ENCODE assay signal across 8 mouse cellular contexts in the genomic region with DNA sequence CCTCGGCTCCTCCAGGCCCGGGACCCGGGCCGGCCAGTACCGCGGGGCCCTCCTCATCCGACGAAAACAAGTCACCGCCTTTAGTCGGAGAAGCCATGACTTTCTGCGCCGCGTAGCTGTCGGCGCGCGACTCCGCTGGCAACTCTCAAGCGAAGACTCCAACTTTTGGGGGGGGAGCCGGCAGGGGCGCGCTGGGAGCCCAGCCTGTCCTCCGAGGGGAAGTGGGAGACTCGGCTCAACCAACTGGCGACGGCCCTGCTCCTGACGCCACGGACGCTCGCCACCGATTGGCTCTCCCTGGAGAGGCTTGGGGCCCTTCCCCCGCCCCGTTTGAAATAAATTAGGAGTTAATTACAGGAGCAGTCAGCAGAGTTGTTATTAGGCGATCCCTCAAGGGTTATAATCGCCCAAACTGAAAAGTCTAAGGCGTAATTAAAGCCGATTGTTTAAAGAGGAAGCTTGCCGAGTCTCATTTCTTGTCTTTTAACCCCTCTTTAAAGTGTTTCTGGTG. TPM values are rescaled to one million over a fixed set of nuclear protein-coding genes. Genes with fewer than 3 reads are reported as not detected.
A peak's percentile ranks its signal among the peaks of the same experiment; 100 is the strongest.
DNase-seq lines count a peak whose midpoint lies in the region; ATAC-seq lines count a peak whose summit lies in the region.

Gene Msx2, minus strand, starts transcription at position 461 of the 511 bp plus-strand sequence.

- no peaks in the 10 kb centered on the region for H3K9me3 ChIP-seq in forebrain, embryonic 15.5 days
- no peaks in the 10 kb centered on the region for H3K9me3 ChIP-seq in hindbrain, embryonic 10.5 days
- no peaks in the 10 kb centered on the region for H3K9me3 ChIP-seq in stomach, embryonic 16.5 days (replicated peaks; ENCODE audit: control insufficient read depth, low read length)

- peak within 1 kb of the TSS; percentile 42 for H3K4me3 ChIP-seq in forebrain, embryonic 15.5 days
- peak within 1 kb of the TSS; percentile 59 for H3K4me3 ChIP-seq in hindbrain, embryonic 10.5 days
- peak within 1 kb of the TSS; percentile 54 for H3K4me3 ChIP-seq in stomach, embryonic 16.5 days (replicated peaks; ENCODE audit: low read length)

- H3K27me3 ChIP-seq in forebrain, embryonic 15.5 days: peaks cover 97% of the 10 kb centered on the region
- peaks cover 100% of the 10 kb centered on the region for H3K27me3 ChIP-seq in hindbrain, embryonic 10.5 days (ENCODE audit: insufficient read depth, poor library complexity, severe bottlenecking)
- peaks cover 85% of the 10 kb centered on the region for H3K27me3 ChIP-seq in stomach, embryonic 16.5 days (ENCODE audit: control insufficient read depth, insufficient read depth, low read length)

- no peaks in the 10 kb centered on the region for H3K36me3 ChIP-seq in forebrain, embryonic 15.5 days
- peaks cover 5% of the 10 kb centered on the region; the same call in 1 of the 2 replicates for H3K36me3 ChIP-seq in hindbrain, embryonic 10.5 days
- H3K36me3 ChIP-seq in stomach, embryonic 16.5 days (ENCODE audit: control insufficient read depth, insufficient read depth, low read length): no peaks in the 10 kb centered on the region

- 0 out of 2 replicates have a peak within 1 kb of the TSS, but pooled peaks have one; percentile 32 for H3K9ac ChIP-seq in forebrain, embryonic 15.5 days (replicated peaks)
- peak within 1 kb of the TSS; percentile 71 for H3K9ac ChIP-seq in stomach, embryonic 16.5 days (ENCODE audit: low read length)

- peak; percentile 89 for DNase-seq in ZHBTc4 (ENCODE audit: low read depth, low spot score)
- DNase-seq in cerebellum, adult 18-20 months: peak; percentile 30 to 46
- peak; percentile 90 for DNase-seq in hindbrain, embryonic 10.5 days (ENCODE audit: low spot score)
- peak; percentile 45 to 75 for DNase-seq in layer of hippocampus, postnatal 10 days (ENCODE audit: low spot score in 2 of 2)
- DNase-seq in lung, postnatal 36 days: peak; percentile 16
- no peak for DNase-seq in spleen, postnatal 36 days (ENCODE audit: low spot score in 2 of 2)

- H3K4me1 ChIP-seq in forebrain, embryonic 15.5 days: peaks cover 24% of the 10 kb centered on the region
- H3K4me1 ChIP-seq in hindbrain, embryonic 10.5 days (replicated peaks): peaks cover 65% of the 10 kb centered on the region
- H3K4me1 ChIP-seq in stomach, embryonic 16.5 days (ENCODE audit: control insufficient read depth, insufficient read depth, low read length): peaks cover 11% of the 10 kb centered on the region

- peak; percentile 97 for ATAC-seq in forebrain, embryonic 15.5 days (replicated peaks)
- peak; percentile 78 for ATAC-seq in stomach, embryonic 16.5 days (ENCODE audit: insufficient read depth, low FRiP score)

- under 1% methylated on average over 38 of the region's 38 CpGs for WGBS in forebrain, embryonic 15.5 days
- WGBS in hindbrain, embryonic 10.5 days: under 1% methylated on average over 38 of the region's 38 CpGs
- under 1% methylated on average over 38 of the region's 38 CpGs for WGBS in stomach, embryonic 16.5 days

- H3K27ac ChIP-seq in forebrain, embryonic 15.5 days (replicated peaks): no peak within 1 kb of the TSS
- H3K27ac ChIP-seq in hindbrain, embryonic 10.5 days: peak within 1 kb of the TSS; percentile 87
- no peak within 1 kb of the TSS for H3K27ac ChIP-seq in stomach, embryonic 16.5 days (ENCODE audit: low read length)

- H3K4me2 ChIP-seq in forebrain, embryonic 15.5 days (replicated peaks): peak within 1 kb of the TSS; percentile 65
- peak within 1 kb of the TSS; percentile 82 for H3K4me2 ChIP-seq in stomach, embryonic 16.5 days (ENCODE audit: low read depth, low read length)

RNA-seq across cellular contexts. Expression of gene Msx2, which starts in this region (rescaled TPM):
- 0.41 and 0.70 TPM in 2 replicates for polyA plus RNA-seq in forebrain, embryonic 15.5 days (2015; fragmentation: Nextera tagmentation; extraction: Ambion mirVana)
- polyA plus RNA-seq in hindbrain, embryonic 10.5 days (2016; fragmentation: Nextera tagmentation; extraction: Ambion mirVana): 45.5 and 57.9 TPM in 2 replicates
- total RNA-seq in layer of hippocampus, postnatal 10 days (2021): 1 to 10 TPM; 1.1 to 1.2 TPM
- 1.6 and 2.2 TPM in 2 replicates for polyA plus RNA-seq in stomach, embryonic 16.5 days (2015; fragmentation: Nextera tagmentation; extraction: Ambion mirVana)

Comparison
In these comparisons a context has a peak if more than half of its experiments do, and no peak if none do; other contexts are left out.
1. RNA of gene Msx2 (polyA plus RNA-seq): 45.5 to 57.9 TPM in hindbrain, embryonic 10.5 days; 1.6 to 2.2 TPM in stomach, embryonic 16.5 days and 0.41 to 0.70 TPM in forebrain, embryonic 15.5 days; every median in the first group is over 10 times any median in the second.
2. Peak in ATAC-seq, H3K4me3 ChIP-seq, H3K9ac ChIP-seq and H3K4me2 ChIP-seq in forebrain, embryonic 15.5 days; RNA of the gene not detected or under 1 TPM.
3. DNase-seq: peak in ZHBTc4 (single experiment), cerebellum, adult 18-20 months (2 of 2), hindbrain, embryonic 10.5 days (single experiment), layer of hippocampus, postnatal 10 days (2 of 2) and lung, postnatal 36 days (single experiment); none in spleen, postnatal 36 days (0 of 2).
4. Peak in every context shown above with its lines, with median percentiles within 50 percentile points of each other: H3K4me3 ChIP-seq.